Mouse (Mus musculus) limb, embryonic 14.5 days (tissue): ENCODE results near the gene Wdr90. TPM values are rescaled to one million over a fixed set of nuclear protein-coding genes. Genes with fewer than 3 reads are reported as not detected.

Experiments
- ATAC-seq: fragments of 200-750 bp; cut with Nextera tagmentation; 2 replicates; pipeline ENCODE4 v1.8.0; 2017; ENCODE audit warnings: low read depth, moderate number of reproducible peaks, moderate TSS enrichment; ENCODE audit not compliant: low FRiP score
- DNase-seq: peaks from one replicate; pipeline ENCODE4 v3.0.0-alpha.2; 2015; ENCODE audit warnings: low spot score
- H3K27ac ChIP-seq: fragments of 300-500 bp; sonication (generic); replicated peaks from 2 replicates; pipeline ENCODE4 v1.5.1; 2014; ENCODE audit warnings: low read depth, mild to moderate bottlenecking, low read length, moderate library complexity, mixed read lengths
- H3K27me3 ChIP-seq: fragments of 300-500 bp; sonication (generic); 2 replicates; pipeline ENCODE4 v1.6.1; 2014; ENCODE audit warnings: low read length, mixed read lengths; ENCODE audit not compliant: control insufficient read depth, insufficient read depth
- H3K36me3 ChIP-seq: fragments of 300-500 bp; sonication (generic); 2 replicates; pipeline ENCODE4 v1.6.1; 2014; ENCODE audit warnings: mild to moderate bottlenecking, low read length, moderate library complexity, mixed read lengths; ENCODE audit not compliant: control insufficient read depth, insufficient read depth
- H3K4me1 ChIP-seq: fragments of 300-500 bp; sonication (generic); 2 replicates; pipeline ENCODE4 v1.6.1; 2014; ENCODE audit warnings: antibody characterized with exemption, low read length, mixed read lengths; ENCODE audit not compliant: control insufficient read depth, insufficient read depth
- H3K4me2 ChIP-seq: fragments of 300-500 bp; sonication (generic); replicated peaks from 2 replicates; pipeline ENCODE4 v1.6.1; 2014; ENCODE audit warnings: low read depth, mild to moderate bottlenecking, low read length, moderate library complexity; ENCODE audit not compliant: severe bottlenecking
- H3K4me3 ChIP-seq: fragments of 300-500 bp; sonication (generic); replicated peaks from 2 replicates; pipeline ENCODE4 v1.5.1; 2014; ENCODE audit warnings: low read length
- H3K9ac ChIP-seq: fragments of 300-500 bp; sonication (generic); 2 replicates; pipeline ENCODE4 v1.6.1; 2014; ENCODE audit warnings: mild to moderate bottlenecking, low read depth, low read length, moderate library complexity; ENCODE audit not compliant: severe bottlenecking
- H3K9me3 ChIP-seq: fragments of 300-500 bp; sonication (generic); 2 replicates; pipeline ENCODE4 v1.6.1; 2016; ENCODE audit warnings: low read length; ENCODE audit not compliant: control insufficient read depth
- POLR2A ChIP-seq: fragments of 200-500 bp; IDR thresholded peaks from 2 replicates; pipeline ENCODE4 v1.8.0; 2012; ENCODE audit warnings: inconsistent platforms, mild to moderate bottlenecking, moderate library complexity, borderline replicate concordance; ENCODE audit not compliant: insufficient read depth, insufficient read length; ENCODE audit errors: extremely low read depth
- WGBS: fragments of 180-500 bp; shearing (Covaris S2); extraction: QIAGEN DNeasy Blood & Tissue Kit; methylation state at CpG from one replicate; pipeline ENCODE4 v1.1.7; 2014; 5-methylcytosine and 5-hydroxymethylcytosine counted together
- polyA plus RNA-seq, 2 experiments: library from polyadenylated mRNA; depleted of rRNA in 1 of 2; stranded (reverse) in 1 of 2; unstranded in 1 of 2; fragments of >200 nt; fragmentation: Nextera tagmentation in 1 of 2; extraction: Ambion mirVana in 1 of 2; gene quantifications; 2 replicates each; pipeline versions ENCODE4 v1.2.1 to v1.2.3; 2012 to 2014

Gene Wdr90
- polyA plus RNA-seq (2012; rRNA removed) (68.0 and 90.0 TPM in 2 replicates), polyA plus RNA-seq (2014; fragmentation: Nextera tagmentation; extraction: Ambion mirVana) (18.1 and 22.1 TPM in 2 replicates)

- 4% methylated on average over 43 of the region's 65 CpGs for WGBS
- Histone ChIP-seq H3K27ac (peak within 1 kb of the TSS; percentile 86), H3K9me3 (no peaks in the 10 kb centered on the region), H3K4me1 (peaks cover 13% of the 10 kb centered on the region), H3K27me3 (no peaks in the 10 kb centered on the region), H3K9ac (peak within 1 kb of the TSS; percentile 77), H3K4me3 (peak within 1 kb of the TSS; percentile 63), H3K4me2 (peak within 1 kb of the TSS; percentile 88), H3K36me3 (0 out of 2 replicates have a peak, but pooled peaks cover 1% of the 10 kb centered on the region)
- 0 out of 2 replicates have a peak, but pooled peaks have one; percentile 51 for TF ChIP-seq POLR2A
- DNase-seq (peak; percentile 94), ATAC-seq (peak; percentile 95)
Observed at GRCm38 (mm10) chr17:25860832-25861703, at the start of gene Wdr90. TSS of gene Wdr90 (minus strand) at chr17:25861501.

GRCm38 (mm10) chr17:25907640-25908039 is 46.3 kb upstream of the Wdr90 start:
- WGBS = 92% methylated on average over 2 of the region's 2 CpGs
- H3K27me3 ChIP-seq = no peaks in the 10 kb centered on the region
- H3K4me2 ChIP-seq = no peak overlapping the region
- no peak overlapping the region for H3K9ac ChIP-seq
- no peak for DNase-seq
- no peak for TF ChIP-seq POLR2A
- H3K4me3 ChIP-seq = no peak overlapping the region
- ATAC-seq = no peak
- H3K36me3 ChIP-seq = peaks cover 18% of the 10 kb centered on the region
- no peaks in the 10 kb centered on the region for H3K4me1 ChIP-seq
- no peak overlapping the region for H3K27ac ChIP-seq
- H3K9me3 ChIP-seq = no peaks in the 10 kb centered on the region

GRCm38 (mm10) chr17:25903061-25903460 is 41.8 kb upstream of the Wdr90 start:
- no peak overlapping the region for H3K4me3 ChIP-seq
- H3K27me3 ChIP-seq = no peaks in the 10 kb centered on the region
- TF ChIP-seq POLR2A = no peak
- no peak for DNase-seq
- 86% methylated on average over 3 of the region's 3 CpGs for WGBS
- no peaks in the 10 kb centered on the region for H3K4me1 ChIP-seq
- no peak overlapping the region for H3K4me2 ChIP-seq
- no peaks in the 10 kb centered on the region for H3K9me3 ChIP-seq
- peaks cover 18% of the 10 kb centered on the region for H3K36me3 ChIP-seq
- no peak overlapping the region for H3K27ac ChIP-seq
- no peak for ATAC-seq
- no peak overlapping the region for H3K9ac ChIP-seq

DNA sequence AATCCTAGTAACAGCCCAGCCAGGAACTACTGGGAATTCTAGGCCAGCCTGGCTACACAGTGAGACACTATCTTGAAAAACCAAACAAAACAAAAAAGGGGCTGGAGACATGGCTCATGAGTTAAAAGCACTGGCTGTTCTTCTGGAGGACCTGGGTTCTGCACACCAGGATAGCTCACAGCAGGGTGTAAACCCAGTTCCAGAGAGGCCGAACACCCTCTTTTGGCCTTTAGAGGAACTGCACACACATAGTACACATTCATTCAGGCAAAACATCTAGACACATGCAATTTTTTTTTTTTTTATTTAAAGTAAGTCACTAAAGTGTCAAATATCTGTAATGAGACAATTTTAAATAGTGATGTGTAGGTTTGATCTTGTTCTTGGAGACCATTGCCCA is 38.9 kb upstream of the Wdr90 start:
- H3K36me3 ChIP-seq = peaks cover 10% of the 10 kb centered on the region
- DNase-seq (no peak), ATAC-seq (no peak)

DNA sequence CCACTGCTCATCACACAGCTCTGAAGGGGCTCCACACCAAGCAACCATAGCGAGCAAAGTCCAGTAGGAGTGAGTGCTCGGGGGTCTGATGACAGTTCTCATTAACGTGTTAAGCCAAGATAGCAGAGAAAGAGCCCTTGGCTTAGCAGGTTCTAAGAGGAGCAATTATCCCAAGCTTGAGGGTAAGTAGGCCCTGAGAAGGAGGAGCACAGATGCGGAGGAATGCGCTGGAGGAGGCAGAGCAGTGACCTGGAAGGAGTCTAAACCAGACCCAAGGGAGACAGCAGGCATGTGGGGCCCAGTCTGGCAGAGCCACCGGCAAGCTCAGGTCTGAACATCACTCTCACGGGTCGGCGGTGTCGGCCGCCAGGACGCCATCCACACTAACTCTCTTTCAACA is 34.6 kb upstream of the Wdr90 start:
- no peaks in the 10 kb centered on the region for H3K9me3 ChIP-seq
- no peak for ATAC-seq

More for the DNA sequence above, 38.9 kb upstream of the Wdr90 start:
- Histone ChIP-seq H3K27ac (no peak overlapping the region), H3K27me3 (no peaks in the 10 kb centered on the region), H3K4me1 (no peaks in the 10 kb centered on the region), H3K4me2 (no peak overlapping the region), H3K4me3 (no peak overlapping the region), H3K9me3 (no peaks in the 10 kb centered on the region), H3K9ac (no peak overlapping the region)
- 100% methylated on average over 1 of the region's 1 CpGs for WGBS
- no peak for TF ChIP-seq POLR2A

More for the DNA sequence above, 34.6 kb upstream of the Wdr90 start:
- H3K27me3 ChIP-seq = no peaks in the 10 kb centered on the region
- H3K9ac ChIP-seq = no peak overlapping the region
- no peaks in the 10 kb centered on the region for H3K4me1 ChIP-seq
- H3K27ac ChIP-seq = no peak overlapping the region
- no peak for TF ChIP-seq POLR2A
- WGBS = 72% methylated on average over 12 of the region's 12 CpGs
- H3K36me3 ChIP-seq = peaks cover 10% of the 10 kb centered on the region
- no peak overlapping the region for H3K4me2 ChIP-seq
- H3K4me3 ChIP-seq = no peak overlapping the region
- DNase-seq = no peak
